Comparison of ENCODE assay signal across 10 mouse cellular contexts in genomic region chr12:108370596-108371428, GRCm38 (mm10). TPM values are rescaled to one million over a fixed set of nuclear protein-coding genes. Genes with fewer than 3 reads are reported as not detected.
DNase-seq lines count a peak whose midpoint lies in the region; ATAC-seq lines count a peak whose summit lies in the region.
"Had no signal": no experiment of that assay in that cellular context is flagged by ENCODE, and none has a peak within 500 bp of the region (broad histone marks: within the 10 kb centered on the region; RNA-seq: fewer than 3 reads in every experiment).

Gene Eml1 (plus strand): TSS chr12:108370957.

- H3K36me3 ChIP-seq in neural tube, embryonic 11.5 days (ENCODE audit: control insufficient read depth, insufficient read depth, low read length), result no peaks in the 10 kb centered on the region
- no peaks in the 10 kb centered on the region for H3K36me3 ChIP-seq in forebrain, embryonic 16.5 days (ENCODE audit: control insufficient read depth, insufficient read depth)
- H3K36me3 ChIP-seq in hindbrain, embryonic 10.5 days, result no peaks in the 10 kb centered on the region

- no peak for DNase-seq in neural tube, embryonic 11.5 days (ENCODE audit: low spot score)
- DNase-seq in neural tube, embryonic 10.5 days (ENCODE audit: extremely low spot score, low spot score), result no peak
- no peak for DNase-seq in hindbrain, embryonic 10.5 days (ENCODE audit: low spot score)
- DNase-seq in layer of hippocampus, postnatal 36 days, result no peak
- DNase-seq in lung, postnatal 4 days, result peak; percentile 78 to 85
- DNase-seq in thymus, postnatal 0 days (ENCODE audit: low spot score), result no peak
- DNase-seq in spleen, adult 12 weeks (ENCODE audit: low spot score), result no peak

- no peak within 1 kb of the TSS for H3K27ac ChIP-seq in neural tube, embryonic 11.5 days (ENCODE audit: low read depth, low read length)
- H3K27ac ChIP-seq in forebrain, embryonic 16.5 days (ENCODE audit: low read length), result no peak within 1 kb of the TSS
- peak within 1 kb of the TSS; percentile 58 for H3K27ac ChIP-seq in hindbrain, embryonic 10.5 days
- H3K27ac ChIP-seq: macrophage had no signal

- no peak for ATAC-seq in neural tube, embryonic 11.5 days (ENCODE audit: insufficient read depth, low FRiP score, low TSS enrichment)
- no peak for ATAC-seq in forebrain, embryonic 16.5 days

- no peaks in the 10 kb centered on the region for H3K9me3 ChIP-seq in neural tube, embryonic 11.5 days (ENCODE audit: control insufficient read depth, low read length)
- H3K9me3 ChIP-seq in forebrain, embryonic 16.5 days (ENCODE audit: control insufficient read depth, low read length), result no peaks in the 10 kb centered on the region
- no peaks in the 10 kb centered on the region for H3K9me3 ChIP-seq in hindbrain, embryonic 10.5 days

- no peak within 1 kb of the TSS for H3K9ac ChIP-seq in neural tube, embryonic 11.5 days (ENCODE audit: low read length)
- H3K9ac ChIP-seq in forebrain, embryonic 16.5 days (replicated peaks; ENCODE audit: low read depth, low read length), result no peak within 1 kb of the TSS

- no peak within 1 kb of the TSS for H3K4me2 ChIP-seq in neural tube, embryonic 11.5 days (ENCODE audit: low read depth)
- H3K4me2 ChIP-seq in forebrain, embryonic 16.5 days (ENCODE audit: low read length), result no peak within 1 kb of the TSS

- H3K4me3 ChIP-seq in neural tube, embryonic 11.5 days (ENCODE audit: low read depth, low read length), result no peak within 1 kb of the TSS
- H3K4me3 ChIP-seq in forebrain, embryonic 16.5 days (replicated peaks; ENCODE audit: low read length), result no peak within 1 kb of the TSS
- H3K4me3 ChIP-seq in hindbrain, embryonic 10.5 days, result no peak within 1 kb of the TSS

- no peaks in the 10 kb centered on the region for H3K27me3 ChIP-seq in neural tube, embryonic 11.5 days (ENCODE audit: control insufficient read depth, insufficient read depth, low read length)
- no peaks in the 10 kb centered on the region for H3K27me3 ChIP-seq in forebrain, embryonic 16.5 days (replicated peaks; ENCODE audit: control insufficient read depth, insufficient read depth, low read length)
- H3K27me3 ChIP-seq in hindbrain, embryonic 10.5 days (ENCODE audit: insufficient read depth, poor library complexity, severe bottlenecking), result no peaks in the 10 kb centered on the region

- WGBS in neural tube, embryonic 11.5 days, result 83% methylated on average over 19 of the region's 19 CpGs
- 82% methylated on average over 19 of the region's 19 CpGs for WGBS in forebrain, embryonic 16.5 days
- WGBS in hindbrain, embryonic 10.5 days, result 82% methylated on average over 19 of the region's 19 CpGs

- peaks cover 14% of the 10 kb centered on the region for H3K4me1 ChIP-seq in neural tube, embryonic 11.5 days (ENCODE audit: control insufficient read depth, insufficient read depth, low read length)
- H3K4me1 ChIP-seq in forebrain, embryonic 16.5 days (replicated peaks; ENCODE audit: control insufficient read depth, insufficient read depth, low read length), result no peaks in the 10 kb centered on the region
- peaks cover 55% of the 10 kb centered on the region for H3K4me1 ChIP-seq in hindbrain, embryonic 10.5 days (replicated peaks)

RNA-seq across cellular contexts. Expression of gene Eml1, which starts in this region (rescaled TPM):
- polyA plus RNA-seq in neural tube, embryonic 11.5 days (2014; fragmentation: Nextera tagmentation; extraction: Ambion mirVana), result 138 and 164 TPM in 2 replicates
- polyA plus RNA-seq in forebrain, embryonic 16.5 days (2015; fragmentation: Nextera tagmentation; extraction: Ambion mirVana), result 86.7 and 88.4 TPM in 2 replicates
- polyA plus RNA-seq in hindbrain, embryonic 10.5 days (2016; fragmentation: Nextera tagmentation; extraction: Ambion mirVana), result 104 and 125 TPM in 2 replicates
- total RNA-seq in layer of hippocampus, postnatal 36 days (2021), result 10 to 100 TPM; 46.9 to 58.5 TPM
- polyA plus RNA-seq in thymus, postnatal 0 days (2015; fragmentation: Nextera tagmentation; extraction: Ambion mirVana), result 3.7 and 3.9 TPM in 2 replicates
- total RNA-seq: MEL had no signal
- polyA plus RNA-seq: macrophage had no signal

Comparison
In these comparisons a context has a peak if more than half of its experiments do, and no peak if none do; other contexts are left out.
1. RNA of gene Eml1 (polyA plus RNA-seq): 138 to 164 TPM in neural tube, embryonic 11.5 days, 104 to 125 TPM in hindbrain, embryonic 10.5 days and 86.7 to 88.4 TPM in forebrain, embryonic 16.5 days; 3.7 to 3.9 TPM in thymus, postnatal 0 days; every median in the first group is over 10 times any median in the second.
2. DNase-seq: peak in lung, postnatal 4 days (2 of 2); none in neural tube, embryonic 11.5 days (single experiment), neural tube, embryonic 10.5 days (single experiment), hindbrain, embryonic 10.5 days (single experiment), layer of hippocampus, postnatal 36 days (0 of 2), thymus, postnatal 0 days (single experiment) and spleen, adult 12 weeks (single experiment).